25 mouse cellular contexts compared by ENCODE assay signal in the genomic region with DNA sequence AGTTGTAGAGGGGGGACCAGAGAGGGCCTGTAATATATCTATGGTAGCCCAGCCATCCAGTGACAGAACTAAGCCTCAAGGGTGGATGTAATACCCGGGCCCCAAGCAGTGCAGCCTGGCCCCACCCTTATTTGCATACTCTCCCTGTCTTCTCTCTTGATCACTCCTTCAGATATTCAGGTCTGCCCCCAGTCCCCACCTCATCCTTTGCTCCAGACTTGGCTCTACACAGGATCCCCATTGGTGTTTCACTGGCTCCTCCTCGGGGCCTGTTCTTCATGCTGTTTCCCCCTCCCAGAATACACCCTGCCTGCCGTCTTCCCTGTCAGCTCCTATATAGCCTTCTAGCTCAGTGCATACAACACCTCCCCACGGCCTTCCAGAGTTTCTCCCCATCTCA. TPM values are rescaled to one million over a fixed set of nuclear protein-coding genes. Genes with fewer than 3 reads are reported as not detected.
DNase-seq lines count a peak whose midpoint lies in the region; ATAC-seq and TF ChIP-seq lines count a peak whose summit lies in the region.
"Had no signal": no experiment of that assay in that cellular context is flagged by ENCODE, and none has a peak within 500 bp of the region (broad histone marks: within the 10 kb centered on the region; RNA-seq: fewer than 3 reads in every experiment).

No protein-coding gene starts in this region.

- no peak overlapping the region for H3K4me2 ChIP-seq in hindbrain, postnatal 0 days (ENCODE audit: low read depth, low read length)
- no peak overlapping the region for H3K4me2 ChIP-seq in intestine, postnatal 0 days (replicated peaks; ENCODE audit: low read depth)
- H3K4me2 ChIP-seq: embryonic facial prominence, embryonic 15.5 days; hindbrain, embryonic 12.5 days; limb, embryonic 12.5 days; liver, embryonic 13.5 days; lung, embryonic 14.5 days; neural tube, embryonic 12.5 days had no signal

- TF ChIP-seq POLR2A in cerebellum, adult 2 months (IDR thresholded peaks at IDR 0.05; ENCODE audit: borderline replicate concordance, insufficient read depth, low read length): no peak

- H3K9me3 ChIP-seq in hindbrain, embryonic 10.5 days: no peaks in the 10 kb centered on the region
- H3K9me3 ChIP-seq in hindbrain, postnatal 0 days (ENCODE audit: low read length): no peaks in the 10 kb centered on the region
- H3K9me3 ChIP-seq in intestine, postnatal 0 days (ENCODE audit: control insufficient read depth): no peaks in the 10 kb centered on the region
- H3K9me3 ChIP-seq: embryonic facial prominence, embryonic 15.5 days; hindbrain, embryonic 12.5 days; limb, embryonic 12.5 days; liver, embryonic 13.5 days; megakaryocyte, embryonic 14.5 days; neural tube, embryonic 12.5 days had no signal

- no peak for ATAC-seq in hindbrain, postnatal 0 days
- no peak for ATAC-seq in intestine, postnatal 0 days
- ATAC-seq: forebrain, embryonic 16.5 days had no signal

- peak overlapping the region; percentile 61 for H3K27ac ChIP-seq in cerebellum, adult 2 months (ENCODE audit: insufficient read depth, low read length)
- H3K27ac ChIP-seq in hindbrain, embryonic 10.5 days: 0 out of 2 replicates have a peak overlapping the region, but pooled peaks have one; percentile 63
- H3K27ac ChIP-seq in hindbrain, postnatal 0 days: no peak overlapping the region
- H3K27ac ChIP-seq in intestine, postnatal 0 days (ENCODE audit: low read depth, low read length): peak overlapping the region; percentile 90; the same call in 1 of the 2 replicates
- H3K27ac ChIP-seq: embryonic facial prominence, embryonic 15.5 days; neural tube, embryonic 12.5 days had no signal

- DNase-seq in cerebellum, adult 2 months: no peak
- DNase-seq in cerebellum, postnatal 10 days: no peak
- DNase-seq in hindbrain, embryonic 10.5 days (ENCODE audit: low spot score): no peak
- DNase-seq in hindbrain, postnatal 0 days (ENCODE audit: low spot score): no peak
- DNase-seq in ZHBTc4 (ENCODE audit: low read depth, low spot score): peak; percentile 81
- DNase-seq in thymus, postnatal 36 days: no peak
- no peak for DNase-seq in testis, postnatal 14 days (ENCODE audit: low spot score)
- DNase-seq: adrenal gland, postnatal 36 days; embryo, embryonic 11 days; gastrocnemius, postnatal 25 days; kidney, adult 8-10 months; kidney, postnatal 14 days; liver, embryonic 13.5 days; lung, embryonic 14.5 days; lung, postnatal 36 days; midbrain, embryonic 14.5 days; right cerebral cortex, postnatal 25 days; spleen, adult 18-20 months had no signal

- 56% methylated on average over 4 of the region's 4 CpGs for WGBS in cerebellum, adult 2 months
- 67% methylated on average over 4 of the region's 4 CpGs for WGBS in hindbrain, embryonic 10.5 days
- WGBS in hindbrain, postnatal 0 days: 62% methylated on average over 4 of the region's 4 CpGs
- WGBS in intestine, postnatal 0 days: 44% methylated on average over 4 of the region's 4 CpGs

- no peak overlapping the region for H3K9ac ChIP-seq in hindbrain, postnatal 0 days (replicated peaks; ENCODE audit: low read length)
- no peak overlapping the region for H3K9ac ChIP-seq in intestine, postnatal 0 days (ENCODE audit: low read depth, low read length)
- H3K9ac ChIP-seq: embryonic facial prominence, embryonic 15.5 days; hindbrain, embryonic 12.5 days; limb, embryonic 12.5 days; liver, embryonic 13.5 days; lung, embryonic 14.5 days; neural tube, embryonic 12.5 days had no signal

- no peak overlapping the region for H3K4me3 ChIP-seq in cerebellum, adult 2 months (replicated peaks; ENCODE audit: insufficient read depth, low read depth, low read length)
- H3K4me3 ChIP-seq in hindbrain, embryonic 10.5 days: no peak overlapping the region
- H3K4me3 ChIP-seq in hindbrain, postnatal 0 days (ENCODE audit: low read length): no peak overlapping the region
- no peak overlapping the region for H3K4me3 ChIP-seq in intestine, postnatal 0 days (ENCODE audit: low read depth, low read length)
- H3K4me3 ChIP-seq: embryonic facial prominence, embryonic 15.5 days; hindbrain, embryonic 12.5 days; limb, embryonic 12.5 days; liver, embryonic 13.5 days; megakaryocyte, embryonic 14.5 days; neural tube, embryonic 12.5 days had no signal

- peaks cover 90% of the 10 kb centered on the region for H3K4me1 ChIP-seq in cerebellum, adult 2 months (ENCODE audit: control insufficient read depth, insufficient read depth, low read length)
- H3K4me1 ChIP-seq in hindbrain, embryonic 10.5 days (replicated peaks): peaks cover 95% of the 10 kb centered on the region
- H3K4me1 ChIP-seq in hindbrain, postnatal 0 days (ENCODE audit: insufficient read depth, low read length): peaks cover 16% of the 10 kb centered on the region
- H3K4me1 ChIP-seq in intestine, postnatal 0 days (replicated peaks; ENCODE audit: control insufficient read depth, insufficient read depth, low read length): peaks cover 42% of the 10 kb centered on the region

- TF ChIP-seq CTCF in cerebellum, adult 2 months (IDR thresholded peaks at IDR 0.05; ENCODE audit: borderline replicate concordance, insufficient read depth, low read depth, low read length): no peak
- no peak for TF ChIP-seq CTCF in hindbrain, postnatal 0 days (IDR thresholded peaks at IDR 0.05; ENCODE audit: low read depth)
- no peak for TF ChIP-seq CTCF in intestine, postnatal 0 days (IDR thresholded peaks at IDR 0.05; ENCODE audit: low read depth)

- H3K36me3 ChIP-seq in hindbrain, embryonic 10.5 days: no peaks in the 10 kb centered on the region
- H3K36me3 ChIP-seq in hindbrain, postnatal 0 days (ENCODE audit: insufficient read depth, low read length): no peaks in the 10 kb centered on the region
- no peaks in the 10 kb centered on the region for H3K36me3 ChIP-seq in intestine, postnatal 0 days (ENCODE audit: control insufficient read depth, insufficient read depth)
- H3K36me3 ChIP-seq: embryonic facial prominence, embryonic 15.5 days; hindbrain, embryonic 12.5 days; limb, embryonic 12.5 days; liver, embryonic 13.5 days; neural tube, embryonic 12.5 days had no signal

- no peaks in the 10 kb centered on the region for H3K27me3 ChIP-seq in cerebellum, adult 2 months (ENCODE audit: control insufficient read depth, insufficient read depth, low read length)
- H3K27me3 ChIP-seq in hindbrain, embryonic 10.5 days (ENCODE audit: insufficient read depth, poor library complexity, severe bottlenecking): peaks cover 11% of the 10 kb centered on the region; the same call in 1 of the 2 replicates
- no peaks in the 10 kb centered on the region for H3K27me3 ChIP-seq in hindbrain, postnatal 0 days (ENCODE audit: insufficient read depth, low read length)
- no peaks in the 10 kb centered on the region for H3K27me3 ChIP-seq in intestine, postnatal 0 days (replicated peaks; ENCODE audit: control insufficient read depth, insufficient read depth, low read length)
- H3K27me3 ChIP-seq: embryonic facial prominence, embryonic 15.5 days; limb, embryonic 12.5 days; neural tube, embryonic 12.5 days had no signal

RNA-seq across cellular contexts. Expression of a gene that starts 57.3 kb away (rescaled TPM):
- polyA plus RNA-seq in cerebellum, adult 2 months (2012; rRNA removed): 136 and 171 TPM in 2 replicates
- polyA plus RNA-seq in hindbrain, embryonic 10.5 days (2016; fragmentation: Nextera tagmentation; extraction: Ambion mirVana): 26.9 and 28.8 TPM in 2 replicates
- total RNA-seq in hindbrain, postnatal 0 days (2014; rRNA removed): 161 and 163 TPM in 2 replicates
- polyA plus RNA-seq in hindbrain, postnatal 0 days (2015; fragmentation: Nextera tagmentation; extraction: Ambion mirVana): 64.5 and 69.9 TPM in 2 replicates
- polyA plus RNA-seq in intestine, postnatal 0 days (2015; fragmentation: Nextera tagmentation; extraction: Ambion mirVana): 41.3 and 48.5 TPM in 2 replicates
